Mouse (Mus musculus) regulatory T cell (primary cell): ENCODE results near the gene Gm7942.
"Not testable (repeated sequence)": the region's sequence is repeated elsewhere in the genome, so short reads cannot be mapped to it uniquely, and the experiment has no call there.

Experiments
- in situ Hi-C: fragments of 300-600 bp; cut with MboI, MseI; formaldehyde crosslinking; loops from one replicate; pipeline ENCODE4 v1.15.1; 2025; ENCODE audit warnings: high pct_unique_total_duplicates

Gm7942 gene

DNA sequence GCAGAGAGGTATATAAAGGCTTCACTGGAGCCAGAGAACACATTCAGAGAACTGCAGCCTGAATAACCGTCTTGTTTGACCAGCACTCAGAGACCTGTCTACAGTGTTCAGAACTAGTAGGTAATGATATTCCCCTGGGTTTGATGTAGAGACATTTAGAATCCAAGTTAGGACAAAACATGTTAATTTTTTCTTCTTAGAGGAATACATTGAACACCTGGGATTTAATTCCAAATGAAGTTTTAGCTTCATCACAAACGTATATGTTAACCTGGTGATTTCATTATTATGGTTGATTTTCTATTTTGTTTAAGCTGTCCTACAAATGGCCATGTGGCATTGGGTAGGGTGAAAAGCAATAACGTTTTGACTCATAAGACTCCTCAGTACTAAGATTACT lies at the start of gene Gm7942:
TSS of gene Gm7942 (plus strand) at position 301 of the 400 bp plus-strand sequence.
- in situ Hi-C loops, result not testable (repeated sequence)
